Mouse (Mus musculus) lung, postnatal 0 days (tissue): ENCODE measurements around the gene Jak1.

Experiments used
- CTCF ChIP-seq: IDR thresholded peaks from 2 replicates; pipeline ENCODE4 v1.5.1; 2016; ENCODE audit warnings: antibody characterized with exemption, mild to moderate bottlenecking
- EP300 ChIP-seq: IDR thresholded peaks from 2 replicates; pipeline ENCODE4 v1.6.1; 2016; ENCODE audit warnings: antibody characterized with exemption, mild to moderate bottlenecking, control low read depth

GRCm38 (mm10) chr4:101285906-101286432 lies 20.9 kb upstream of the Jak1 start:
- TF ChIP-seq CTCF (no peak), EP300 (no peak)
